8 mouse cellular contexts compared by ENCODE assay signal in genomic region chr6:86832802-86833502, GRCm38 (mm10). TPM values are rescaled to one million over a fixed set of nuclear protein-coding genes. Genes with fewer than 3 reads are reported as not detected.
DNase-seq lines count a peak whose midpoint lies in the region; ATAC-seq and TF ChIP-seq lines count a peak whose summit lies in the region.

No protein-coding gene starts in this region.

- H3K9ac ChIP-seq in midbrain, embryonic 13.5 days (replicated peaks), result no peak overlapping the region

- WGBS in midbrain, embryonic 13.5 days, result 87% methylated on average over 13 of the region's 13 CpGs
- 69% methylated on average over 13 of the region's 13 CpGs for WGBS in thymus, adult 2 months

- H3K4me1 ChIP-seq in midbrain, embryonic 13.5 days (replicated peaks), result no peaks in the 10 kb centered on the region
- no peaks in the 10 kb centered on the region for H3K4me1 ChIP-seq in thymus, adult 2 months (replicated peaks; ENCODE audit: control insufficient read depth, insufficient read depth, low read length)

- TF ChIP-seq CTCF in Patski (IDR thresholded peaks at IDR 0.05), result no peak
- no peak for TF ChIP-seq CTCF in thymus, adult 2 months (IDR thresholded peaks at IDR 0.05; ENCODE audit: borderline replicate concordance, control insufficient read depth, extremely low read depth, insufficient read depth, low read length, poor library complexity)

- H3K36me3 ChIP-seq in midbrain, embryonic 13.5 days, result no peaks in the 10 kb centered on the region
- no peaks in the 10 kb centered on the region for H3K36me3 ChIP-seq in thymus, adult 2 months (ENCODE audit: control insufficient read depth, insufficient read depth, low read length)

- POLR2A ChIA-PET in Patski (lab: Charles Lee), result no interaction called here

- no peaks in the 10 kb centered on the region for H3K27me3 ChIP-seq in Patski
- no peaks in the 10 kb centered on the region for H3K27me3 ChIP-seq in midbrain, embryonic 13.5 days
- H3K27me3 ChIP-seq in thymus, adult 2 months (ENCODE audit: control insufficient read depth, insufficient read depth, low read length), result no peaks in the 10 kb centered on the region

- CTCF ChIA-PET in Patski (lab: Charles Lee), result interaction anchor here (1.7 kb wide), 1 partner anchor 89 kb away, joined by 4 read pairs; no protein-coding TSS in a partner anchor

- ATAC-seq in Patski, result no peak
- peak; percentile 91 for ATAC-seq in erythroblast, adult 5-6 weeks (replicated peaks; ENCODE audit: low FRiP score, poor library complexity, severe bottlenecking)
- no peak for ATAC-seq in midbrain, embryonic 13.5 days

- TF ChIP-seq POLR2A in thymus, adult 2 months (IDR thresholded peaks at IDR 0.05; ENCODE audit: control insufficient read depth, extremely low read depth, insufficient read depth, low read length, poor library complexity), result no peak

- no peak overlapping the region for H3K27ac ChIP-seq in midbrain, embryonic 13.5 days
- H3K27ac ChIP-seq in thymus, adult 2 months (ENCODE audit: control insufficient read depth, insufficient read depth, low read length), result no peak overlapping the region

- intact Hi-C loops in heart, postnatal 25 days (cut with DNase I), result loop anchor here (5.0 kb wide), 1 partner anchor 39 kb away; no protein-coding TSS in a partner anchor
- intact Hi-C loops in left cerebral cortex, postnatal 4 days (cut with DNase I), result no loop called here

- no peak overlapping the region for H3K4me3 ChIP-seq in midbrain, embryonic 13.5 days (replicated peaks)
- H3K4me3 ChIP-seq in thymus, adult 2 months (ENCODE audit: control insufficient read depth, insufficient read depth, low read length), result no peak overlapping the region

- H3K4me2 ChIP-seq in midbrain, embryonic 13.5 days (replicated peaks), result no peak overlapping the region

- H3K9me3 ChIP-seq in midbrain, embryonic 13.5 days, result no peaks in the 10 kb centered on the region

- in situ Hi-C loops in Patski (cut with MboI; ENCODE audit: low pct_unique_long_range_greater_than_20kb), result no loop called here

- peak; percentile 58 for DNase-seq in Patski (ENCODE audit: low read depth, low spot score)
- peak; percentile 68 for DNase-seq in heart, postnatal 25 days (ENCODE audit: low spot score)
- DNase-seq in lung, postnatal 14 days, result peak; percentile 83
- no peak for DNase-seq in cerebellum, adult 11 months
- DNase-seq in thymus, adult 2 months, result no peak
- no peak for DNase-seq in left cerebral cortex, postnatal 4 days

RNA-seq across cellular contexts. Expression of gene Aak1, which starts 16.4 kb away (rescaled TPM):
- 60.1 TPM for polyA plus RNA-seq in Patski (2021)
- 4.4 and 24.0 TPM in 2 replicates for total RNA-seq in erythroblast, adult 5-6 weeks (2015; ENCODE audit: low replicate concordance)
- 3.1 and 10.4 TPM in 2 replicates for total RNA-seq in erythroblast, adult 5-6 weeks (2017; ENCODE audit: low replicate concordance)
- 10 to 100 TPM; 75.4 to 89.1 TPM for total RNA-seq in heart, postnatal 25 days (2021)
- polyA plus RNA-seq in midbrain, embryonic 13.5 days (2015; fragmentation: Nextera tagmentation; extraction: Ambion mirVana), result 32.1 and 34.4 TPM in 2 replicates
- 59.2 and 79.9 TPM in 2 replicates for polyA plus RNA-seq in thymus, adult 2 months (2012; rRNA removed)
- total RNA-seq in left cerebral cortex, postnatal 4 days (2021), result 100 to 1,000 TPM; 165 to 166 TPM

RNA-seq across cellular contexts. Expression of gene Anxa4, which starts 39.6 kb away (rescaled TPM):
- 388 TPM for polyA plus RNA-seq in Patski (2021)
- 3.7 and 5.9 TPM in 2 replicates for total RNA-seq in erythroblast, adult 5-6 weeks (2015; ENCODE audit: low replicate concordance)
- total RNA-seq in erythroblast, adult 5-6 weeks (2017; ENCODE audit: low replicate concordance), result 3.7 and 8.4 TPM in 2 replicates
- total RNA-seq in heart, postnatal 25 days (2021), result 10 to 100 TPM; 30.1 to 31.5 TPM
- polyA plus RNA-seq in midbrain, embryonic 13.5 days (2015; fragmentation: Nextera tagmentation; extraction: Ambion mirVana), result 3.2 and 3.4 TPM in 2 replicates
- polyA plus RNA-seq in thymus, adult 2 months (2012; rRNA removed), result 21.5 and 27.8 TPM in 2 replicates
- 1 to 10 TPM; 3.1 to 4.5 TPM for total RNA-seq in left cerebral cortex, postnatal 4 days (2021)

Comparison
In these comparisons a context has a peak if more than half of its experiments do, and no peak if none do; other contexts are left out.
1. DNase-seq: peak in Patski (single experiment), heart, postnatal 25 days (single experiment) and lung, postnatal 14 days (single experiment); none in cerebellum, adult 11 months (single experiment), thymus, adult 2 months (single experiment) and left cerebral cortex, postnatal 4 days (single experiment).